Mouse (Mus musculus): ENCODE measurements around the gene Rps19. TPM values are rescaled to one million over a fixed set of nuclear protein-coding genes. Genes with fewer than 3 reads are reported as not detected.
"Not testable (repeated sequence)": the region's sequence is repeated elsewhere in the genome, so short reads cannot be mapped to it uniquely, and the experiment has no call there.

Rps19 gene
- polyA plus RNA-seq, 1 experiment: 353 TPM

- H3K36me3 ChIP-seq (ENCODE audit: control insufficient read depth): peaks cover 60% of the 10 kb centered on the region
- no peak for TF ChIP-seq GATA1 (IDR thresholded peaks at IDR 0.05; ENCODE audit: low read length)
- no peak for TF ChIP-seq TAL1 (IDR thresholded peaks at IDR 0.05; ENCODE audit: low read length)
- peak overlapping the region; percentile 90 for H3K4me3 ChIP-seq (replicated peaks)
- H3K27me3 ChIP-seq (ENCODE audit: control insufficient read depth): no peaks in the 10 kb centered on the region
- H3K4me1 ChIP-seq (ENCODE audit: control insufficient read depth): peaks cover 49% of the 10 kb centered on the region
- no peaks in the 10 kb centered on the region for H3K9me3 ChIP-seq (ENCODE audit: control insufficient read depth, low read length)
Measured at GRCm38 (mm10) chr7:24885468-24886307, 1.5 kb downstream of the Rps19 start.

- Histone ChIP-seq H3K27me3 (ENCODE audit: control insufficient read depth) (no peaks in the 10 kb centered on the region), H3K4me3 (replicated peaks) (peak overlapping the region; percentile 90), H3K9me3 (ENCODE audit: control insufficient read depth, low read length) (no peaks in the 10 kb centered on the region), H3K4me1 (ENCODE audit: control insufficient read depth) (peaks cover 51% of the 10 kb centered on the region), H3K36me3 (ENCODE audit: control insufficient read depth) (peaks cover 66% of the 10 kb centered on the region)
- no peak for TF ChIP-seq TAL1 (IDR thresholded peaks at IDR 0.05; ENCODE audit: low read length)
- no peak for TF ChIP-seq GATA1 (IDR thresholded peaks at IDR 0.05; ENCODE audit: low read length)
Measured at GRCm38 (mm10) chr7:24886308-24886633, 2.1 kb downstream of the Rps19 start.

- peaks cover 70% of the 10 kb centered on the region for H3K36me3 ChIP-seq (ENCODE audit: control insufficient read depth)
- H3K27me3 ChIP-seq (ENCODE audit: control insufficient read depth): no peaks in the 10 kb centered on the region
- H3K4me3 ChIP-seq (replicated peaks): peak overlapping the region; percentile 90
- no peaks in the 10 kb centered on the region for H3K9me3 ChIP-seq (ENCODE audit: control insufficient read depth, low read length)
- TF ChIP-seq TAL1 (IDR thresholded peaks at IDR 0.05; ENCODE audit: low read length) (no peak), GATA1 (IDR thresholded peaks at IDR 0.05; ENCODE audit: low read length) (no peak)
- peaks cover 51% of the 10 kb centered on the region for H3K4me1 ChIP-seq (ENCODE audit: control insufficient read depth)
Measured at GRCm38 (mm10) chr7:24887096-24887495, 2.9 kb downstream of the Rps19 start.

- Histone ChIP-seq H3K27me3 (ENCODE audit: control insufficient read depth) (no peaks in the 10 kb centered on the region), H3K9me3 (ENCODE audit: control insufficient read depth, low read length) (no peaks in the 10 kb centered on the region), H3K36me3 (ENCODE audit: control insufficient read depth) (peaks cover 72% of the 10 kb centered on the region), H3K4me3 (replicated peaks) (no peak overlapping the region), H3K4me1 (ENCODE audit: control insufficient read depth) (peaks cover 36% of the 10 kb centered on the region)
- no peak for TF ChIP-seq TAL1 (IDR thresholded peaks at IDR 0.05; ENCODE audit: low read length)
- TF ChIP-seq GATA1 (IDR thresholded peaks at IDR 0.05; ENCODE audit: low read length): no peak
Measured at GRCm38 (mm10) chr7:24889431-24890220, 5.5 kb downstream of the Rps19 start.

- peaks cover 63% of the 10 kb centered on the region for H3K36me3 ChIP-seq (ENCODE audit: control insufficient read depth)
- no peak for TF ChIP-seq TAL1 (IDR thresholded peaks at IDR 0.05; ENCODE audit: low read length)
- no peak for TF ChIP-seq GATA1 (IDR thresholded peaks at IDR 0.05; ENCODE audit: low read length)
Measured at GRCm38 (mm10) chr7:24890281-24891216, 6.4 kb downstream of the Rps19 start.

GRCm38 (mm10) chr7:24891241-24892124, 7.3 kb downstream of the Rps19 start:
- TF ChIP-seq TAL1 (IDR thresholded peaks at IDR 0.05; ENCODE audit: low read length) (no peak), GATA1 (IDR thresholded peaks at IDR 0.05; ENCODE audit: low read length) (no peak)
- Histone ChIP-seq H3K27me3 (ENCODE audit: control insufficient read depth) (no peaks in the 10 kb centered on the region), H3K4me1 (ENCODE audit: control insufficient read depth) (peaks cover 19% of the 10 kb centered on the region), H3K4me3 (replicated peaks) (no peak overlapping the region), H3K9me3 (ENCODE audit: control insufficient read depth, low read length) (no peaks in the 10 kb centered on the region), H3K36me3 (ENCODE audit: control insufficient read depth) (peaks cover 54% of the 10 kb centered on the region)

More at GRCm38 (mm10) chr7:24890281-24891216, 6.4 kb downstream of the Rps19 start:
- no peaks in the 10 kb centered on the region for H3K9me3 ChIP-seq (ENCODE audit: control insufficient read depth, low read length)
- H3K27me3 ChIP-seq (ENCODE audit: control insufficient read depth): no peaks in the 10 kb centered on the region
- H3K4me1 ChIP-seq (ENCODE audit: control insufficient read depth): peaks cover 29% of the 10 kb centered on the region
- no peak overlapping the region for H3K4me3 ChIP-seq (replicated peaks)

- TF ChIP-seq TAL1 (IDR thresholded peaks at IDR 0.05; ENCODE audit: low read length) (no peak), GATA1 (IDR thresholded peaks at IDR 0.05; ENCODE audit: low read length) (no peak)
- H3K4me1 ChIP-seq (ENCODE audit: control insufficient read depth): peaks cover 14% of the 10 kb centered on the region
- no peak overlapping the region for H3K4me3 ChIP-seq (replicated peaks)
Measured at GRCm38 (mm10) chr7:24892125-24892583, 8.0 kb downstream of the Rps19 start.

GRCm38 (mm10) chr7:24895749-24896148, 11.6 kb downstream of the Rps19 start:
- H3K4me3 ChIP-seq (replicated peaks); H3K9me3 ChIP-seq (ENCODE audit: control insufficient read depth, low read length); H3K4me1 ChIP-seq (ENCODE audit: control insufficient read depth); H3K27me3 ChIP-seq (ENCODE audit: control insufficient read depth): not testable (repeated sequence)
- peaks cover 11% of the 10 kb centered on the region for H3K36me3 ChIP-seq (ENCODE audit: control insufficient read depth)

More at GRCm38 (mm10) chr7:24892125-24892583, 8.0 kb downstream of the Rps19 start:
- peaks cover 47% of the 10 kb centered on the region for H3K36me3 ChIP-seq (ENCODE audit: control insufficient read depth)
- no peaks in the 10 kb centered on the region for H3K27me3 ChIP-seq (ENCODE audit: control insufficient read depth)
- H3K9me3 ChIP-seq (ENCODE audit: control insufficient read depth, low read length): no peaks in the 10 kb centered on the region

All from erythroblast, embryonic 14.5 days (primary cell).